Mouse (Mus musculus): ENCODE measurements around the gene Glyatl3. TPM values are rescaled to one million over a fixed set of nuclear protein-coding genes. Genes with fewer than 3 reads are reported as not detected.
A peak's percentile ranks its signal among the peaks of the same experiment; 100 is the strongest.

The Glyatl3 gene
- polyA plus RNA-seq, 1 experiment: not detected

GRCm38 (mm10) chr17:40896863-40897262 is 17.3 kb downstream of the Glyatl3 start:
- TF ChIP-seq POLR2AphosphoS2 (IDR thresholded peaks at IDR 0.05; ENCODE audit: insufficient read length, low read depth): no peak
- TF ChIP-seq USF1 (IDR thresholded peaks at IDR 0.05; ENCODE audit: low read depth): no peak
- TF ChIP-seq MYOD1 (IDR thresholded peaks at IDR 0.05; ENCODE audit: control insufficient read depth in 1 of 3, insufficient read length in 2 of 3, low read depth in 2 of 3): no peak
- TF ChIP-seq E2F4 (IDR thresholded peaks at IDR 0.05; ENCODE audit: insufficient read depth): no peak
- TF ChIP-seq TCF12 (IDR thresholded peaks at IDR 0.05; ENCODE audit: insufficient read depth, poor library complexity, severe bottlenecking): no peak
- TF ChIP-seq REST (IDR thresholded peaks at IDR 0.05; ENCODE audit: insufficient read depth, insufficient read length): no peak
- H3ac ChIP-seq (ENCODE audit: control insufficient read depth, insufficient read length): no peak overlapping the region
- peak overlapping the region; percentile 66 for H3K4me2 ChIP-seq (ENCODE audit: low read depth)
- no peaks in the 10 kb centered on the region for H3K36me3 ChIP-seq (ENCODE audit: control insufficient read depth, insufficient read depth)
- H3K27me3 ChIP-seq (ENCODE audit: control insufficient read depth, insufficient read depth, insufficient read length): no peaks in the 10 kb centered on the region
- no peaks in the 10 kb centered on the region for H3K79me2 ChIP-seq (ENCODE audit: control insufficient read depth, insufficient read depth)
- no peak overlapping the region for H3K4me3 ChIP-seq

- Histone ChIP-seq H3K36me3 (ENCODE audit: control insufficient read depth, insufficient read depth) (no peaks in the 10 kb centered on the region), H3ac (ENCODE audit: control insufficient read depth, insufficient read length) (no peak overlapping the region), H3K4me3 (no peak overlapping the region), H3K79me2 (ENCODE audit: control insufficient read depth, insufficient read depth) (no peaks in the 10 kb centered on the region), H3K4me2 (ENCODE audit: low read depth) (no peak overlapping the region), H3K27me3 (ENCODE audit: control insufficient read depth, insufficient read depth, insufficient read length) (no peaks in the 10 kb centered on the region)
- no peak for TF ChIP-seq POLR2AphosphoS2 (IDR thresholded peaks at IDR 0.05; ENCODE audit: insufficient read length, low read depth)
- no peak for TF ChIP-seq USF1 (IDR thresholded peaks at IDR 0.05; ENCODE audit: low read depth)
- TF ChIP-seq E2F4 (IDR thresholded peaks at IDR 0.05; ENCODE audit: insufficient read depth): no peak
These were observed 26.2 kb downstream of the Glyatl3 start for GRCm38 (mm10) chr17:40887849-40888536.

- TF ChIP-seq SRF (IDR thresholded peaks at IDR 0.05; ENCODE audit: control insufficient read depth, insufficient read length, low read depth) (no peak), E2F4 (IDR thresholded peaks at IDR 0.05; ENCODE audit: insufficient read depth) (no peak), REST (IDR thresholded peaks at IDR 0.05; ENCODE audit: insufficient read depth, insufficient read length) (no peak), MYOD1 (IDR thresholded peaks at IDR 0.05; ENCODE audit: control insufficient read depth in 1 of 3, insufficient read length in 2 of 3, low read depth in 2 of 3) (no peak), MAX (IDR thresholded peaks at IDR 0.05; ENCODE audit: low read depth) (no peak), POLR2A (IDR thresholded peaks at IDR 0.05; ENCODE audit: insufficient read length, low read depth) (no peak), MYOG (IDR thresholded peaks at IDR 0.05; ENCODE audit: control insufficient read depth in 1 of 3, insufficient read depth in 1 of 3, insufficient read length in 2 of 3, low read depth in 2 of 3) (no peak), CEBPB (IDR thresholded peaks at IDR 0.05; ENCODE audit: insufficient read depth, poor library complexity, severe bottlenecking) (no peak), TCF3 (IDR thresholded peaks at IDR 0.05; ENCODE audit: insufficient read length, low read depth) (no peak), TCF12 (IDR thresholded peaks at IDR 0.05; ENCODE audit: insufficient read depth, poor library complexity, severe bottlenecking) (no peak), USF1 (IDR thresholded peaks at IDR 0.05; ENCODE audit: low read depth) (no peak), POLR2AphosphoS2 (IDR thresholded peaks at IDR 0.05; ENCODE audit: insufficient read length, low read depth) (no peak)
- Histone ChIP-seq H3K4me3 (no peak overlapping the region), H3K27me3 (ENCODE audit: control insufficient read depth, insufficient read depth, insufficient read length) (no peaks in the 10 kb centered on the region), H3ac (ENCODE audit: control insufficient read depth, insufficient read length) (no peak overlapping the region), H3K4me2 (ENCODE audit: low read depth) (no peak overlapping the region), H3K36me3 (ENCODE audit: control insufficient read depth, insufficient read depth) (no peaks in the 10 kb centered on the region), H3K79me2 (ENCODE audit: control insufficient read depth, insufficient read depth) (no peaks in the 10 kb centered on the region)
These were observed 29.0 kb downstream of the Glyatl3 start for GRCm38 (mm10) chr17:40885155-40885554.

GRCm38 (mm10) chr17:40882172-40882571 is 32.0 kb downstream of the Glyatl3 start:
- no peak overlapping the region for H3K4me2 ChIP-seq (ENCODE audit: low read depth)
- no peaks in the 10 kb centered on the region for H3K27me3 ChIP-seq (ENCODE audit: control insufficient read depth, insufficient read depth, insufficient read length)
- peaks cover 4% of the 10 kb centered on the region for H3K79me2 ChIP-seq (ENCODE audit: control insufficient read depth, insufficient read depth)
- no peak for TF ChIP-seq TCF12 (IDR thresholded peaks at IDR 0.05; ENCODE audit: insufficient read depth, poor library complexity, severe bottlenecking)
- TF ChIP-seq USF1 (IDR thresholded peaks at IDR 0.05; ENCODE audit: low read depth): no peak
- TF ChIP-seq MAX (IDR thresholded peaks at IDR 0.05; ENCODE audit: low read depth): no peak
- no peak for TF ChIP-seq REST (IDR thresholded peaks at IDR 0.05; ENCODE audit: insufficient read depth, insufficient read length)
- no peak for TF ChIP-seq TCF3 (IDR thresholded peaks at IDR 0.05; ENCODE audit: insufficient read length, low read depth)
- TF ChIP-seq POLR2AphosphoS2 (IDR thresholded peaks at IDR 0.05; ENCODE audit: insufficient read length, low read depth): no peak
- no peak for TF ChIP-seq MYOG (IDR thresholded peaks at IDR 0.05; ENCODE audit: control insufficient read depth in 1 of 3, insufficient read depth in 1 of 3, insufficient read length in 2 of 3, low read depth in 2 of 3)
- no peak for TF ChIP-seq CEBPB (IDR thresholded peaks at IDR 0.05; ENCODE audit: insufficient read depth, poor library complexity, severe bottlenecking)
- TF ChIP-seq POLR2A (IDR thresholded peaks at IDR 0.05; ENCODE audit: insufficient read length, low read depth): no peak
- no peak for TF ChIP-seq SRF (IDR thresholded peaks at IDR 0.05; ENCODE audit: control insufficient read depth, insufficient read length, low read depth)
- no peak overlapping the region for H3ac ChIP-seq (ENCODE audit: control insufficient read depth, insufficient read length)
- no peak overlapping the region for H3K4me3 ChIP-seq
- H3K36me3 ChIP-seq (ENCODE audit: control insufficient read depth, insufficient read depth): no peaks in the 10 kb centered on the region

GRCm38 (mm10) chr17:40879924-40880691 is 34.0 kb downstream of the Glyatl3 start, which contains the start of gene 9130008F23Rik:
TSS of gene 9130008F23Rik (minus strand) at chr17:40880559.
- no peaks in the 10 kb centered on the region for H3K36me3 ChIP-seq (ENCODE audit: control insufficient read depth, insufficient read depth)
- H3K4me3 ChIP-seq: peak within 1 kb of the TSS; percentile 77
- peak within 1 kb of the TSS; percentile 10 for H3ac ChIP-seq (ENCODE audit: control insufficient read depth, insufficient read length)
- peak within 1 kb of the TSS; percentile 84 for H3K4me2 ChIP-seq (ENCODE audit: low read depth)
- TF ChIP-seq POLR2A (IDR thresholded peaks at IDR 0.05; ENCODE audit: insufficient read length, low read depth) (peak; percentile 59), POLR2AphosphoS2 (IDR thresholded peaks at IDR 0.05; ENCODE audit: insufficient read length, low read depth) (peak; percentile 52), TCF12 (IDR thresholded peaks at IDR 0.05; ENCODE audit: insufficient read depth, poor library complexity, severe bottlenecking) (no peak), TCF3 (IDR thresholded peaks at IDR 0.05; ENCODE audit: insufficient read length, low read depth) (no peak), USF1 (IDR thresholded peaks at IDR 0.05; ENCODE audit: low read depth) (no peak)
- no peaks in the 10 kb centered on the region for H3K27me3 ChIP-seq (ENCODE audit: control insufficient read depth, insufficient read depth, insufficient read length)
- peaks cover 4% of the 10 kb centered on the region for H3K79me2 ChIP-seq (ENCODE audit: control insufficient read depth, insufficient read depth)
